Mouse (Mus musculus) gastrocnemius, postnatal 14 days (tissue): ENCODE data around the gene Nphs1. TPM values are rescaled to one million over a fixed set of nuclear protein-coding genes. Genes with fewer than 3 reads are reported as not detected.
A peak's percentile ranks its signal among the peaks of the same experiment; 100 is the strongest.
"Not testable (repeated sequence)": the region's sequence is repeated elsewhere in the genome, so short reads cannot be mapped to it uniquely, and the experiment has no call there.

Source experiments
- DNase-seq: peaks from one replicate; pipeline ENCODE4 v3.0.0; 2021; ENCODE audit warnings: mixed read lengths
- intact Hi-C: fragments of 180-260 bp; cut with DNase I; formaldehyde crosslinking; loops from one replicate; pipeline ENCODE4 v1.15.1; 2025; ENCODE audit warnings: low total_unique reads
- total RNA-seq, 2 experiments: library from RNA; stranded (reverse); gene quantifications; 2 replicates each; pipeline ENCODE4 v1.2.3; 2021

The Nphs1 gene
- total RNA-seq, 2 experiments from 2014 or later = not detected

- intact Hi-C loops = no loop called here
- DNase-seq = no peak
Observed at GRCm38 (mm10) chr7:30477415-30478381, 19.6 kb downstream of the Nphs1 start.

DNA sequence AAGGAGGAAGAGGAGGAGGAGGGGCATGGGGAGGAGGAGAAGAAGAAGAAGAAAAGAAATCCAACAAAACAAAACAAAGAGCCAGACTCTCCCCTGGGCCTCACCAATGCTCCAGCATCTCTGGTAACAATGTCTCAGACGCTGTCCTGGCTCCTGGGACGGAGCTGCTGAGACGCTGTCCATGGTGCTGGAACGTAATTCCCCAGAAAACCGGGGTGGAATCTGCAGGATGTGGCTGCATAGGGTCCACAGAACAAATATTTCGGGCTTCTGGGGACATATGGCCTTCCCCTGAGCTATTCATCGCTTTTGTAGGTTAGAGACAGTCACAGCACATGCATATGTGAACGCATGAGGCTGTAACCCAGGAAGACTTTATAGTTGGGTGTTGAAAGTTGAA, 26.1 kb downstream of the Nphs1 start:
- intact Hi-C loops = no loop called here

DNA sequence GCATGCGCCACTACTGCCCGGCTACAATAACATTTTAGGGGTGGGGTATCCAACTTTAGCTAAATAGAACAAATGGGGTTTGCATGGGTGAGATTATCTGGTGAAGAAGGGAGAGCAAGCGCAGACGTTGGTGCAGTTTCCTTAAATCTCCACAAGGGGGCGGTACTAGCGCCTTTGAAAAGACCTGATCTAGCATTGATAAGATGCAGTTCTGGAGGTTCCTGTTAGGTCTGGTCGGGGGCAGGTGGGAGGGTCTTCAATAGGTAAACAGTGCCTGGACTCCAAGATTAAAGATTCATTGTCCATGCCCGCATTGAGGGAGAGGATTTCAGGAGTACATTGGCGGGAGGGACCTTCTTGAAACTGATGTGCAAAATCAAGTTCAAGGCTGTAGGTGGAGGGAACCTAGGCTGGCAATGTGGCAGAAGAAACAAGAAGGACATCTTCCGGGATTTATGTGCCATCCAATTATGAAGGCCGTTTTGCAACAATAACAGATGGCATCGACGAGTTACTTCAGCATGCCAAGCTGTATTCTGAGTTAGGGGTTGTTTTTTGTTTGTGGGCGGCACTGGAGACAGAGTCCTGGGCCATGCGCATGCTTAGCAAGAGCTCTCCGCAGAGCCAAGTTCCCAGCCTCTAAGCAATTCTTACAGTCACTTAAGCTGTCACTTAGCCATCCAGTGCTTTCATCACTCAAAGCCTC, 32.3 kb downstream of the Nphs1 start:
- intact Hi-C loops = no loop called here
- no peak for DNase-seq

More for the DNA sequence above, 26.1 kb downstream of the Nphs1 start:
- no peak for DNase-seq

DNA sequence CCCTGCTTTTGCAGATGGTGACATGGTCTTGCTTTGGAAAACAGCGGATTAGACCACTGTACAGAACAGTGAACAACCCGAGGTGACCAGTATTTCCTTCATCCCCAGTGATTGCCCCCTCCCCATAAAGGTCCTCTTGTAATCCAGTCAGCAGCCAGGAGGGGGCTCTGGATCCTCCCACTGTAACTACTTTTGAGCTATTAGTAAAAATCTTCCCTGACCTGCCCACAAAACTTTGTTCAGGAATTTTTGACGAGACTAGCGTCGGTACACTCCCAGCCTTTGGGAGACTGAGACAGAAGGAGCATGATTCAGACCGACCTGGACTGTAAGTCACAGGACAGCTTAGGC, 32.8 kb downstream of the Nphs1 start:
- intact Hi-C loops = no loop called here
- DNase-seq = no peak

- DNase-seq = peak; percentile 75
- intact Hi-C loops = no loop called here
Observed at GRCm38 (mm10) chr7:30492765-30493164, 34.6 kb downstream of the Nphs1 start.

GRCm38 (mm10) chr7:30493401-30493931, 35.4 kb downstream of the Nphs1 start, which contains the start of gene Prodh2:
TSS of gene Prodh2 (plus strand) at chr7:30493622.
- intact Hi-C loops = no loop called here
- no peak for DNase-seq

DNA sequence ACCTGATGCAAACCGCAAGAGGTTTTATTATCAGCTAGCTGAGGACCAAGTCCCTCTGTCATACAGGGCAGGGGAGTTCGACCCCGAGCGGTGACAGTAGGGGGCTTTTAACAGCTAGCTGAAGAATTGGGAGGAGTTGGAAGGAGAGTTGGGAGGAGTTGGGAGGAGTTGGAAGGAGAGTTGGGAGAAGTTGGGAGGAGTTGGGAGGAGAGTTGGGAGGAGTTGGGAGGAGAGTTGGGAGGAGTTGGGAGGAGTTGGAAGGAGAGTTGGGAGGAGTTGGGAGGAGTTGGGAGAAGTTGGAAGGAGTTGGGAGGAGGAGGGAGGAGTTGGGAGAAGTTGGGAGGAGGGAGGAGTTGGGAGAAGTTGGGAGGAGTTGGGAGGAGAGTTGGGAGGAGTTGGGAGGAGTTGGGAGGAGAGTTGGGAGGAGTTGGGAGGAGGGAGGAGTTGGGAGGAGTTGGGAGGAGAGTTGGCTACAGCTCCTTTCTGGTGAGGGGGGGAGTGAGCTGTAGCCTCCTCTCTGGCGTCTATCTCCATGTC, 37.5 kb downstream of the Nphs1 start:
- intact Hi-C loops, DNase-seq: not testable (repeated sequence)

GRCm38 (mm10) chr7:30501159-30501558, 43.0 kb downstream of the Nphs1 start:
- intact Hi-C loops, DNase-seq: not testable (repeated sequence)

GRCm38 (mm10) chr7:30508061-30508460, 49.9 kb downstream of the Nphs1 start:
- intact Hi-C loops = no loop called here
- no peak for DNase-seq

DNA sequence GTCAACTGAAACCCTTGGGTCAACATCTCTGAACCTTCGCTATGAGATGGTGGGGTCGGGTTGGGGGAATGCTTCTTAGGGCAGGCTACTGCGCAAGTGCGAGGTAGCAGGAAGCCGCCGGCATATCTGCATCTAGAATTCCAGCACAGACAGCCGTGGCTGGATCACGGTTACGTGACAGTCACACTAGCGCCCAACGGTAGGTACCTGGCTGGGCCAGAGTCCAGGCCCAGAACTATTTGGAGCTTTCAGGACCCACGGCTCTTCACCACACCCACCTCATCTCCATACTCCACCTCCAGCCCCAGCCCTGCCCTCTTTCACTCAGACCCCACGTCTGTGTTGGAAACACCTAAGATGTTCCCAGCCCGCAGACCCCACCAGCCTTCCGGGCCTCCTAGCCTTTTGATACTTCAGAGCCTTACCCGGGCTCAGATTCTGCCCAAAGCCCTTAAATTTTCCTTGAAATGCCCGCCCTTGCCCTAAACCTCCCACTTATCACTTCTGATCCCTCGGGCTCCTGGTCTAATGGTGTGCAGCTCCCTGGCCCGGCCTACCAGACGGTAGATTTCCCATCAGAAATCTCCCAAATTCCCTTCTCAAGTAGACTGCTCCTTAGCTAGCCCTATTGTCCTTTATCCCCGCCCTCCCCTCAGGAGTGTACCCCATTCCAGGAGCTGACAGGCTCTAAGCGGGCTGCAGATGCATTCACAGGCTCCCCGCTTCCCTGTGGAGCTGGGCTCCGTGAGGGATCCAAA, 57.1 kb downstream of the Nphs1 start:
- no peak for DNase-seq
- intact Hi-C loops = no loop called here

- no peak for DNase-seq
- intact Hi-C loops = no loop called here
Observed at GRCm38 (mm10) chr7:30518325-30518724, 60.2 kb downstream of the Nphs1 start.

DNA sequence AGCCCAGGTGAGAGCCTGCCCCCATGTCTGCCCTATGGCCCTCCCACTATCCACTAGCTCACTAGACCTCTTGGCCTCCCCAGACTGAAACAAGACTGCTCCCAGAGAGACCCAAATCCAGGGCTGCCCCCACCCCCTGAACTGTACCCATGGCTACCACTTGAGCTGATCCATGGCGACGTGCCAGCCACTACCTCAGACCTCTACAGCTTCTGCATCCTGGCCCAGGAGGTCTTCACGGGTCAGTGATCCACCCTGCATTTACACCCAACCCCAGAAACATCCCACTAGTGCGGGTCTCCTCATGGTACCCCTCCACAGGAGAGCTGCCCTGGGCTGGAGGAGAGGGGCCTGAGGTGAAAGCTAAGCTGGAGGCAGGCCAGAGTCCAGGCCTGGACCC, 62.3 kb downstream of the Nphs1 start:
- no peak for DNase-seq
- intact Hi-C loops = no loop called here

DNA sequence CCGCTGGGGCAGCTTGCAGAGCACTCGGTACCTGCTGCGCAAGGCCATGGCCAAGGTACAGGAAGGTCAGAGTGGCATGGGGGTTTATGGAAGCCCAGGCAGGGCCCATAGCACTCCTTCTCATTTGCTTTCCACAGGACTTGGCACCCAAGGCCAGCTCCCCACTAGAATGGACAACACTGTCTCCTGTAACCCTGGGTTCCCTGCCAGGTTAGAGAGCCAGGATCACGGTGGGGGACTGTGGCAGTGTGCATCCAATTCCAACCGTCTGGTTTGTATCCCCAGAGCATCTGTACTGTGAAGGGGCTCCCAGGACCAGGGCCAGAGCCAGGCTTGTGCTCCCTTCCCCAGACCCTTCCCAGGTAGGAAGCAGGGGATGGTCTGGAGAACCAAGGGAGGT, 62.7 kb downstream of the Nphs1 start:
- intact Hi-C loops = no loop called here
- DNase-seq = no peak

DNA sequence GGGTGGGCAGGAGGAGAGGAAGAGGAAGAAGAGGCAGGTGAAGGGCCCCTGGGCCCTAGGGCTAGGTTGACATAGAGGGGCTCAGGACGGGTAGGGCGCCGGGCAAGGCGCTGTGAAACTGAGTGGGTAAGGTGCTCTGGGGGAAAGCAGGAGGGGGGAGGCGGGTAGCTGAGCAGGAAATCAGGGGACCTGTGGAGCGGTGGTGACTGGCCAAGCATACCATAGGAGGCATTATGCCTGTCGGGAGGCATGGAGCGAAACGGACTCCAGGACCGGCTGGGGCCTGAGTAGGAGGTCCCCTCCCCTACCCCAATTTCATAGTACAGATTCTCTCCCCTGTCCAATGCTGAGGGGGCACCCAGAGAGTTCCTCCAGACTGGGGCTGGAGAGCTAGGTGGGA, 64.8 kb downstream of the Nphs1 start:
- intact Hi-C loops = no loop called here
- no peak for DNase-seq

- intact Hi-C loops = no loop called here
- no peak for DNase-seq
Observed at GRCm38 (mm10) chr7:30524487-30524886, 66.4 kb downstream of the Nphs1 start.

DNA sequence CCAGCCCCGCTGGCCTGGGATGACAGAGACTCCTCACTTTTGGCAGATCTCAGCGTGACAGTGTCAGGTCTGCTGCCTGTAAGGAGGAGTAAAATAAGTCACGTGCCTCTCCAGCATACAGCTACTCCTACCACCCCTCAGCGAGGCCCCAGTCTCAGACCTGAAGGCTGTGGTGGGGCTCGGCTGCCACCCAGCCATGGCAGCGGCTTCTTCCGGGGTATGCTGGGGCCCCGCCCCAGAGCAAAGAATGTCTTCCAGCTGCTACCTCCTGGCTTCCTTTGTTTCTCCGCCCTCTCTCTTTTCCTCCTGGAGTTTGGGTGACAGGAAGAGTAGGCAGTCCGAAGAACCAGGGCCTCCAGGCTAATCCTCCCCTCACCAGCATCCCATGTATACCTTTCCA, 67.8 kb downstream of the Nphs1 start:
- intact Hi-C loops = no loop called here
- DNase-seq = no peak

- DNase-seq = no peak
- intact Hi-C loops = no loop called here
Observed at GRCm38 (mm10) chr7:30526399-30526798, 68.3 kb downstream of the Nphs1 start.

DNA sequence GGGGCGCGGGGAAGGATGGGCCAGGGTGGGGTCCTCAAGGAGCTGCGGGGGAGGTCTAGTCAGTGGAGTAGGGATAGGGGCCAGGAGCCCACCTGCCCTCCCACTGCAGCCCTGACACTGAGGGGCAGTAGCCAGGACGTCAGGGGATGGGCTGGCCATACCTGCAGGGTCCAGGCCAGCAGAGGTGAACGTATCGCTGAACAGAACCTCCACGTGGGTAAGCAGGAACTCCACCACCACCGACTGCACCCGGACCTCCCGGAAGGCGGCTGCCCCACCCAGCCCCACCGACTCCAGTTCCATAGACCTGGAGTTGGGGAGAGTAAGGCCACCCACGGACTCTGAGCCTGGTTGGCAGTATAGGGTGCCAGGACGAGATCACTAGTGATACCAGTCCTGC, 68.9 kb downstream of the Nphs1 start:
- intact Hi-C loops = no loop called here
- DNase-seq = no peak

GRCm38 (mm10) chr7:30531291-30531815, 73.2 kb downstream of the Nphs1 start:
- DNase-seq = no peak
- intact Hi-C loops = no loop called here
